Mouse (Mus musculus) left cerebral cortex, adult 8-10 months (tissue): ENCODE measurements at regions not wholly inside any gene's neighbourhood (a gene's known extent, or its start where the extent isn't known, plus 50 kb on each side); places are given as distances from the start of the nearest gene placed in this dataset.
"Not testable (repeated sequence)": the region's sequence is repeated elsewhere in the genome, so short reads cannot be mapped to it uniquely, and the experiment has no call there.

Source experiments
- DNase-seq, 2 experiments: peaks; one replicate each; pipeline ENCODE4 v3.0.0; 2022; ENCODE audit warnings: low spot score in 2 of 2

- no peak for DNase-seq
Observed at GRCm38 (mm10) chr17:83039563-83039962, 175.5 kb upstream of the Pkdcc start.

DNA sequence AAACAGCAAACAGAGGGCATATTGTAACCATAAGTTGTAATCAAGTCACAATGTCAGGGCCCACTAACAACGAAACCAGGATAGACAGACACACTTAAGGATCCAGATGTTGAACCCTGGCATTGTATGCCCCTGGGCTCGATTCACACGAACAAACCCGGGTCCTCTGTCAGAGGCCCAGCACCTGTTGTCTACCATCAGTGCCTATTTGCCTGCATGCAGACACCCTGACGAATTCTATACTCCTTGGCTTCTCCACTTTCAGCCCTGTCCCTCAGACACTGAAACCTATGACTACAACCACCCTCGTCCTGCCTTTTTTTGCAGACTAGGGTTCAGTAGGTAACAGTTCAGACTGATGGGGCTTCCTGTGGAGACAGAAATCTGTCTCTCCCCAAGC lies 170.6 kb upstream of the Pkdcc start:
- no peak for DNase-seq

DNA sequence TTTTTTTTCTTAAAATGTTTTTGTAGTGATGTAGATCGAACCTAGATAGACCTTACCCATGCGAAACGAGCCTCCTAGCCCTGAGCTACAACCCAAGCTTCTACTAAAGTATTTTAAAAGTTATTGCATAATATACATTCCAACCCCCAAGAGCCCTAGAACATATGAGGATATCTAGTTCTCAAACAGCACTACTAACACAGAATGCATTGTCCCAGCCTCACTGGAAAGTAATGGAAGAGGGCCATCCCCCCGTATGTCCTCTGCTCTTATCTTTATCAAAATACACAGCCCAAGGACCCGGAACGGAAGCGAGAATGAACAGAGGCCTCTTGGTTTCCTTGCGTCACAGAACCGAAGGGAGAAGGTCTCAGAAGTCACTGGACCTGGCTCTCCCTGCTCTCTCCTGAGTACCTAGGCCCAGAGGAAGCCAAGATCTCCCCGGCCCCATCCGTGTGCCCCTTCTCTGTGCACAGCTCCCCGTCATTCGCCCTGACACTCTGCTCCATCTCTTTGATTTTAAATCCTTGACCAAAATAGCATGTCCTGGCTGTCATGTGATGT lies 165.0 kb upstream of the Pkdcc start:
- no peak for DNase-seq

DNA sequence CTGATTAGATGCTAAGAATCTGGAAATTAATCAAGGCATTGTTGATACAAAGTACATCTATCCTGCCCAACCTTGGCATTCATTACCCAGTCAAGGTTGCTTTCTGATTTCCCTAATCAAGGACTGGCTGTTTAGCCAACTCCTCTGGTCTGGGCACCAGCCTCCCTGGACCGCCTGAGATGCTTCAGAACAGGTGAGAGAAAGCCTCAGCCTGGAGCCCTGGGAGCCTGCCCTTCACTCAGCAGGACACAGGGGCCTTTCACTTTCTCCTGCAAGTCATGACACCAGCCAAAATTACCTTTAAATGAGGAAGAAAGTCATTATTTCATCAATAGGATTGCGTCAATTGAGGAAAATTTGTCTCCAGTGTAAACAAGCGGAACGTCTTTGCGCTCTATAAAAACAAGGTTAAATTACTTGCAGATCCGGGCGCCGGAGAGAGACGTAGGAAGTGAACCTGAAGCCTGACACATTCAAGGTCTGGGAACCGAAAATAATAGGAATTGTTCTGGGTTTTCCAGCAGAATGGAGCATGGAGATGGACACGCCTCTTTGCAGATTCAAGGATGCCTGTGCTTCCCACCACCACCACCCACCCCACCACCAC lies 164.4 kb upstream of the Pkdcc start:
- no peak for DNase-seq

- no peak for DNase-seq
Observed at GRCm38 (mm10) chr17:83052613-83053140, 162.4 kb upstream of the Pkdcc start.

DNA sequence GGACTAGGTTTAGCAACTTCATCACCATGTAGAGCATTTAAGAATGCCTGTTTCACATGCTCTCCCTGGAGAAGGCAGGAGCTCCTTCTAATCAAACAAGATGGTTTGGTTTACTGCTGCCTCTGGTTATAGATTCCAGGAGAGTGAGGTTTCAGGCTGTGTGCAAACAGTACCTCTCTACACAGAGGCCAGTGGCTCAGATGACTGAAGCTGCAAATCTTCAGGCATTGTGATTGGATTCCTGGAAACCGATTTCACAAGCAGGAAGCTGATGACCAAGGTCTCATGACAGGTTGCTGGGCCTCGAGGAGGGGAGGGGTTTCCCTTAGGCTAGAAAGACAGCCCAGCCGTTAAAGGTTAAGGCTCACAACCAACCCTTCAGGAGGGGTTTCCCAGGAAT lies 157.3 kb upstream of the Pkdcc start:
- DNase-seq = no peak

DNA sequence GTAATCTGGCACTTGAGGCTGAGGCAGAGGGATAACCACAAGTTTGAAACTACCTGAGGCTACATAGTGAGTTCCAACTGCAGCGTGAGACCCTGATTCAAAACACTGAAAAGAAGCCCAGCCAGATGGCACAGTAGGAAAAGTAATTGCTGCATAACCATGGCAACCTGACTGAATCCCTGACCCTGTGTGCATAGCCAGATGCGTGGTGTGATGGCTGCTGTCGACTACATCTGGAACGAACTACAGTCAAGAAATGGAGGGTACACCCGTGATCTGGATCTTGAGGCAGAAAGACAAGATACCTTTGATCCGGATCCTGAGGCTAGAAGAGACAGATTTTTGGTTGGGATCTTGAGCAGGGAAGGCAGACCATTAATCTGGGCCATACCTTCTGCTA lies 153.2 kb upstream of the Pkdcc start:
- DNase-seq = no peak

GRCm38 (mm10) chr17:83063848-83064247 lies 151.2 kb upstream of the Pkdcc start:
- DNase-seq = no peak

GRCm38 (mm10) chr17:83064376-83064775 lies 150.7 kb upstream of the Pkdcc start:
- DNase-seq = not testable (repeated sequence)

DNA sequence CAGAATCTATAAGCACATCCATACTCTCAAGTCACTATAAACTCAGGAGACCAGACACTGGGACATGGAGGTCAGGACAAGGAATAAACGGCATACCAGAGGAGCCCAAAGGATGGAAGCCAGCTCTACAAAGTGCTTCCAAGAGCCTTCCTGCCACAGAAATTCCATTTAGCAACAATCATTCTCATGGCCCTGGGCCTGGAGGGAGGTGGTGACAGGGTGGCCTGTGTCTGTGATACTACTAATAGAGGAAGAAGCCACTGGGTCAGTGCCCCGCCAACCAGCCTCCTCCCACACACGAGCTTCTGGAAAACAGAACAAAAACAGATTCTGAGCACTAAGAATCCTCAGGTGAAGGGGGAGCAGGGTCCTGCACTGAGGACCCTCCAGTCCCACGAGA lies 145.8 kb upstream of the Pkdcc start:
- DNase-seq = no peak

- no peak for DNase-seq
Observed at GRCm38 (mm10) chr17:83071746-83072145, 143.3 kb upstream of the Pkdcc start.

- no peak for DNase-seq
Observed at GRCm38 (mm10) chr17:83072175-83072574, 142.9 kb upstream of the Pkdcc start.

DNA sequence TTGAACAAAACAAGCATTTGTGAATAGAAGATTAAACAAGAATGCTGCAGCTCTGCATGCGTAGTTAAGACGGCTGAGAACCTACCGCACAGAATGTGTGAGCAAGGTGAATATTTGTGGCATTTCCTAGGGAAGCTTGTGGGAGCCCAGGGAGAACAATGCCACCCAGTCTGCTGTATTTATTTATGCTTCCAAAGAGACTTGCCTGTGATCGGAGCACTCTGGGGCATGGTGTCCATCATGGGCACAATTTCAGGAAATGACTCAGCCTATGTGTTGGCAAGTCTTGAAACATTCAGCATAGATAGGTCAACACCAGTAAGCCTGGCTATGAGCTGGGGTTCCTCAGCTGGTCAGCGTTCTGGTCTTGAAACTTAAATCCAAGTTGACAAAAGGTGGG lies 140.2 kb upstream of the Pkdcc start:
- no peak for DNase-seq

GRCm38 (mm10) chr17:83077737-83078600 lies 137.1 kb upstream of the Pkdcc start:
- no peak for DNase-seq

GRCm38 (mm10) chr17:83078601-83079360 lies 136.3 kb upstream of the Pkdcc start:
- DNase-seq = no peak

DNA sequence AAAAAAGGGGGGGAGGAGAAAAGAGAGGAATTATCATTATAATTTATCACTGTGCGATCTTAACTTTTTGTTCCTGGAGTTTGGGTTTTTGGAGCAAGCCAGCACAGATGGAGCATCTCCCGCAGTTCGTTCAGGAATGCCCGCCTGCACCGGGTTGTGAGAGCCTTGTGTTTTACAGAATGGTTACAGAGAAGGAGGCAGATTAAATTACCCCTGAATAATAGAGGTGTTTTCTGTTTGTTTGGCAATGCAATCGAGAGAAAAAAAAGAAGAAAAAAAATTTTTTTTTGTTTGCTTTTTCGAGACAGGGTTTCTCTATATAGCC lies 135.8 kb upstream of the Pkdcc start:
- no peak for DNase-seq

DNA sequence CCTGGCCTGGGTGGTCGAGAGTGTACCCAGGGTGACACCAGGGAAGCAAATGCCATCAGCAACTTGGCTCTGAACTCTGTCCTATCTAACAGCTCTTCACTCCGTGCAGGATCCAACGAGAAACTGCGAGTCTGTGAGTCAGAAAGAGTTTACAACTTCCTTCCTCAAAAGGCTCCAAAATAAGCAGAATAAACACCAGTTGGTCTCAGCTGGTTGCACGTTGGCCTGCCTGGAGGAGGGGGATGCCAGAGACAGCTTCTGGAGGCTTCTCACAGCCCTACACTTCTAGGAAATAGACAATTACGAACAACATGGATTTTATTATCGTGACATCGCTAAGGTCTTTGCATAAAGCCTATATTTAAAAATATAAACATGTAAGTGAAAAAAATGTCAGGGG lies 133.4 kb upstream of the Pkdcc start:
- no peak for DNase-seq

- DNase-seq = no peak
Observed at GRCm38 (mm10) chr17:83083521-83083920, 131.6 kb upstream of the Pkdcc start.

GRCm38 (mm10) chr17:83085792-83086475 lies 129.2 kb upstream of the Pkdcc start:
- no peak for DNase-seq

GRCm38 (mm10) chr17:83086703-83087102 lies 128.4 kb upstream of the Pkdcc start:
- DNase-seq = no peak

GRCm38 (mm10) chr17:83088471-83088870 lies 126.6 kb upstream of the Pkdcc start:
- DNase-seq = no peak
